Mouse (Mus musculus) monocyte, adult 2 months (primary cell): Measurements from ENCODE around the gene Smug1.

Source experiments
- DNase-seq, 2 experiments: peaks; one replicate each; pipeline ENCODE4 v3.0.0; 2022; ENCODE audit warnings: low spot score in 2 of 2, low read depth in 1 of 2

Gene Smug1

DNA sequence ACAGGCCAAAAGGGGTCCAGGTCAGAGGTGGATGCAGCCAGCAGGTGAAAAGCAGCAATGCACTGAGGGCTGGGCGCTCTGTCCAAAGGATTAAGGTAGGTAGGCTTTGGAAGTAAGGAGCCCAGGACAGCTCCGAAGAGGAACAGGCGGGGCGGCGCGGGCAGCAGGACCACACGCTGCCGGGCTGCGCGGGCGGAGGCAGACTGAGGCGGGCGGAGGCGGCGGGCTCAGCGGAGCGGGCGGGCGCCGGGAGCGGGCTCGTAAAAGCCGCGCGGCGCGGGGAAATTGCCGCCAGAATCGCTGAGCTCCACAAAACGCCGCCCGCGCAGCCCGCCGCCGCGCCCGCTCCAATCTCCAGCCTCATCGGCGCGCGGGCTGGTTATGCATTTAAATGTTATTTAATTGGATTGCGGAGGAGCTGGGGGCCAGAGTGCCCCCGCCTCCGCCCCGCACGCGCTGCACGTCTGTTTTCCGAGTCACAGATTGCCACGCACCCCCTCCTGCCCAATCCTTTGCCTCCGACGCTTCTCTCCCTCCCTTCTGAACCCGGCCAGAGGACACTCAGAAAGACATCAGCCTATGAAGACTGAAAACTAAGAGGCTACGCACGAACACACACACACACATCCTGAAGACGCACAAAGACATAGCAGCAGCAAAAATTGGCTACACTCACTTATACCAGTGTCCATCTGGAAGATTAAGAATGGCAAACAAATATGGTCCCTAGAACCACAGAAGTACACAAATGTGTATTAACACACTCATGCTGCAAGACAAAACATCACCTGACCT is 20.1 kb downstream of the Smug1 start:
- no peak for DNase-seq

DNA sequence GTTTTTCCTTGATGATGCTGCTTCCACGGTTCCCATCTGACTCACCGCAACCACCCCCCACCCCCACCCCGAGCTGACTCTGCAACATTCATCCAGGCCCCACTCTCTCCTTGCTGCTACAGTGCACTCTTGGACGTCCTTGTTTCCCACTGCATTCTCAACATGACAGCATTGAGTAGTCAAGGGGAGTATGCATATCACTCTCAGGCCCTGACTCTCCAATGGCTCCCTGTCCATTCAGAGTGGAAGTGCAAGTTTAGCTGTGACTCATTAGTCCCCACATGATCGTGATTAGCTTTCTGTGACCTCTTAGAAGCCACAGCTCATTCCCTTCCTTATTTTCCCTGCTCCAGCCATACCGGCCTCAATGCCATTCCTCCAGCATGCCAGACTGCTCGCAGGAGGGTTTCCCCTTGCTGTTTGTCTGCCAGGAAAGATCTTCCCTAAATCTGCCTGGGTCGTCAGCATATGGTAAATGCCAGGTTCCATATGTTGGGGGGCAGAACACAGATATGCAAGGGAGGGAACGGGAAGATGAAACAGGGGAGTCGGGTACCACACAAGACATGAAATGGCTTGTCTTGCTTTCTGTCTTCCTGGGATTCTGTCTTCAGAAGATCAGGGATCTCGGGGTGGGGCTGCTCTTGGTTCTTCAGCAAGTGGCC is 21.1 kb downstream of the Smug1 start:
- no peak for DNase-seq

DNA sequence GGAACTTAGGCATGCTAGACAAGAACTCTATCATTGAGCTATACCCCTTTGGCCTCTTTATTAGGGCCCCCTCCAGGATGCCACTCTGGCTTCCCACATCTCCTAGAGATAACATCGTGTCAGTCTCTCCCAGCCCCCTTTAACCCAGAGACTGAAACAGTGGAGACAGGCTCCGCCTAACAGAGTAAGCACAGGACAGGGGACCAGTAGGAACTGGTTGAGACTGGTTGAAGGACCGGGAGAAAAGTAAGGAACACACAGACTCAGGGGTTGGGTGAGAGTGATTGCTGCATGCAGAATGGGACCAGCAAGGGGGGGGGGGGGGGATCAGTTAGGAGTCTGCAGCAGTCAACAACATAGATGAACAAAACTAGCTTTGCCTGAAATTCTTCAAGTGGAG is 22.7 kb downstream of the Smug1 start:
- DNase-seq: no peak

DNA sequence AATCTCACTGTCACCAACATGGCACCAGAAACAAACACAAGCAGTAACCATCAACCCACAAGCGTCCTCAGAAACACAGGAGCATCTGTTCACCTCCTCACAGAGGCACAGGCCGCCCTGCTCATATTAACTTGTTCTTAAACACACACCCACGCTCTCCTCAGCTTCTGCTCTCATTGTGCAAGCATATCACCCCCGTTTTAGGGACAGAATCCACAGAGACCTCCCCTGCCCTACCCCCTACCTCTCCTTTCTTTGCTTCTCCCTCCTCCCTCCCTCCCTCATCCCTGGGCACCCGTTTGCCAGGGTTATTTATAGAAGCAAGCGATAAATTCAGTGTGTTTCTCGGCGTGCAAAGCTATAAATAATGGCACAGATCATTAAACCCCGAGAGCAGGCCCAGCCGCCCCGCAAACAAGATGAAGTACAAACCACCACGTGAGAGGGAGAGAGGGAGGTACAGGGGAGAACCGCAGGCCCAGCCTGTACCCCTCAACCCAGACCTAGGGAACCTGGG is 31.4 kb downstream of the Smug1 start:
- DNase-seq: no peak

DNA sequence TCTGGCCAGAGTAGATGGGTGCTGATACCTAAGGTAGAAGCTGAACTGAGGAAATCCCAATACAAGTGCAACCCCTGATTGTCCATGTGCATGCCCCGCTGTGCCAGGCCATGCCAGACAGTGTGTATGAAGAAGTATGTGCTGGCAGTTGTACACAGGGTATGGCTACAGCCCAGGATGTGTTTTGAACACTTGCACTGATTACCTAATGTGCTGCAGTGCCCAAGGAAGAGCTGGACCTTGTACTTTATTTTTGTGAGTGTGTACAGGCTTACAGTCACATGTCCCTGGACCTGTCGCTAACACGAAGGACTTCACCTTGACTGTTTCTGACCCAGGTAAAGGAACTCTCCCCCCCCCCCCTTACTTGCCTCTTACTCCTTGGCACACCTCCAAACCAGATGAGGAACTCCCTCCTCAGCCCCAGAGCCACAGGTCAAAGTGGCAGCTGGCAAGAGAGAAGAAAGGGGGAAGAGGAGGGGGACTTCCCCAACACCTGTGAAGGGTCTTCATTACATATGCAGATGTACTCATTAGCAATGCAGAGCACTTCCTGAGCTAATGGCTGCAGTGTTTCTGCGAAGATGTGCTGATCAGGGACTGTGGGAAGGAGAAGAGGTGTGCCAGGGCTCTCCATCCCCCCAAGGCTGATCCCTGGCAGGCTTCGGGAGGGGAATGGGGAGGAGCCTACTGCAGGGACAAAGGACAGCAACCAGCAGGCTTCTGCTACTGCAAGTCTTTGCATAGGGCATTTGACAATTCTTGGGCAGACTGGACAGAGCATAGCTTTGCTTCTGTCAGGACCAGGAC is 32.4 kb downstream of the Smug1 start:
- DNase-seq: no peak

DNA sequence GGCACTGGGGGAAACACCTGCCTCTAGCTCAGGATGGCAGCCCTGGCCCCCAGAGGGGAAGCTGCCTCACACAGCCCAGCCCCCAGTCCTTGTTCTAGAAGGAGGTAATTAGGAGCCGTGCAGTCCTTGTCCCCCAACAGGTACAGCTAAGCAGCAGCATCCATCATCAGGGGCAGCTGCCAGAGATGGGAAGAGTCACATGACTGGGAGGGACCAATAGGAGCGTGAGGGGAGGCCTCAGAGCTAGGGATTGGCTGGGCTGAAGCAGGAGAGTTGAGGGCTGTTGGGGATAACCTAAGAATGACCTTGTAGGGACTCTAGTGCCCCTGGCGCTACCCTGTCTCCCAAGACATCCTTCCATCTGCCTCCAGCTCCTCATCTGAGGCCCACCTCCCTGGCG is 33.1 kb downstream of the Smug1 start:
- no peak for DNase-seq

DNA sequence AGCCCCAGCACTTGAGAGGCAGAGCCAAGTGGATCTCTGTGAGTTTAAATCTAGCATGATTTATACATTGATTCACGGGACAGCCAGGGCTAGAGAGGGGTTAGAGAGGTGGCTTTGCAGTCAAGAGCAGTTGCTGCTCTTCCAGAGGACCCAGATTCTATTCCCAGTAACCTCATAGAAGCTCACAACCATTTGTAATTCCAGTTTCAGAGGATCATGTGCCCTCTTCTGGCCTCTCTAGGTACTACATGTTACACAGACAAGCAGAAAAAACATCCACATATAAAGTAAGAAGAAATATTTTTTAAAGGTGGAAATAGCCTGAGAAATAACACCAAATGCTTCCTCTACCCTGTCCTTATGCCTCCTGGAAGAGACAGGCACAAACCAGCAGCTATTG is 36.2 kb downstream of the Smug1 start:
- no peak for DNase-seq

DNA sequence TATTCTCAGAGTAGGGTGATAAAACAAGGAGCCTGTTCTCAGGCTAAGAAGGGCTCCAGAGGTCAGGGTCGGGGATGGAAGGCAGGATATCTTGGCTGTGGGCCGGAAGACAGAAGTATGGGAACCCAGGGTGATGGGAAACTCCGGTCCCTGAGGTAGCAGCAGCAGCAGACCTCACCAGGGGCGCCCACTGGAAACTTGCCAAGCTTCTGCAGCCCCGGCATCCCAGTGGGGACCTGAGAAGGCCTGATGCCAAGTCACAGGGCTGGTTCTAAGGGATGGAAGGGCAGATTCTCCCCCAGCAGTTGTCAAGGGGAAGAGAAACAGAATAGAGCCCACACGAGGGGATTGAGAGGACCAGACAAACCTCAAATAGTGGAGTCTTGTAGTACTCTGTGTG is 37.6 kb downstream of the Smug1 start:
- no peak for DNase-seq

DNA sequence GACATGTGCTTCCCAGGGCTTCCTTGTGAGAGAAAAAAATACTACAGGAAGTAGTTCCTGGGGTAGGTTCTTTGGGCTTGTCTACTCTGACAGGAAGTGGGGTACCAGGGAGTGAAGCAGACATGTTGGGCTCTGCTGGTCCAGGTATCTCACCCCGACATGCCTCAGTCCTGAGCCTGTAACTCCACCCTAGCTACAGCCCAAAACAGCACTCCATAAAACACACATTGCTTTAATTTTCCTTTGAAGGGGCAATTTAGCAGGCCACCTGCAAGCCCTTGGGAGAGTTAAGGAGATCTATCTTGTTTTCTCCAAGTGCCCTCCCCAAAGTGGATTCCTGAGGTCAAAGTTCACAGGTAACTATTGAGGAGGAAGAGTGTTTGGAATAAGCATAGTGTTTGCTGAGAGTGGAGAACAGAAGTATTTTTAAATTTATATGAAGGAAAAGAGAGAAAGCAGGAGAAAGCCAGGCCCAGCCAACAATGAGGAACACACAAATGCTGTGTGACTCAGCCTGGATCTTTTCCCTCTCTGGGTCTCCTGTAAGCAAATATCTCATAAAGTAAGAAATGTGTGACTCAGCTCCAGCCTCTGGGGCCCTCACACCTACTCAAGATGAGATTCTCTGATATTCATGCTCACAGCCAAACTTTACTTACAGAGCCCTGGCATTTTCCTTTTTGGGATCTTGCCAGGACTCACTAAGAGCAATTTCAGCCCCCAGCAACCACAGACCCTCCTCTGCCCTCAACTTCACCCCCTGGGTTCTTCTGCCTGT is 38.6 kb downstream of the Smug1 start:
- no peak for DNase-seq

DNA sequence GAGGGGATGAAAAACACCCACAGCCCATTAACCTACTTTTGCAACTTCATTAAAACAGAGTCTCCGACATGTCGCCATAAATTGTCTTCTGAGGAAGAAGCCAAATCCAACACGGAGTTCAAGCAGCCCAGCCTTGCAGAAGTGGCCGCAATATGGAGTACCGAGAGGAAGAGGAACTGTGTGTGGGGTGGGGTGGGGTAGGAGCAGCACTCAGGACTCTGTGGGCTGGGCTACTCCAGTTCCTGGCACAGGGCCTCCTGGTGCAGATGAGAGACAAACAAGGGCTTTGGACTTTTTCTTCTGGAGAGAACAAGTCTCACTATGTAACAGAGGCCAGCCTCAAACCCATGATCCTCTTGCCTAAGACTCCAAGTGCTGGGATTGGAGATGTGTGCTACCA is 40.9 kb downstream of the Smug1 start:
- no peak for DNase-seq

DNA sequence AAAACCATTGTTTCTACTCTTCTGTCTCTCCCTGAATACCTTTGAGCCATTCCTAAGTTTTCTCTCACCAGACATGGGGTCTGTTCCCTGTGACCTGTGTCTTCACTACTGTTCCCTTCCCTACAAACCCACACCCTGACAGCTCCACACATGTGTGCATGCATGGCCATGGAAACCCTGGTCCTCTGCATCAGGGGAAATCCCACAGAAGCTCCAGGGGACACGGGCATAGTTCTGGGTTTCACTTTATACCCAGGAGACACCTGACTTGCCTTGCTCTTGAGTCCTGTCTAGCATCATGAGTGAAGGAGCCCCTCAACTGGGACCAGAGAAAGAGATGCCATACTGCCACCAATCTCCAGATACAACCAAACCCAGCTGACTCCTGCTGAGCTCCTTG is 42.6 kb downstream of the Smug1 start:
- no peak for DNase-seq

DNA sequence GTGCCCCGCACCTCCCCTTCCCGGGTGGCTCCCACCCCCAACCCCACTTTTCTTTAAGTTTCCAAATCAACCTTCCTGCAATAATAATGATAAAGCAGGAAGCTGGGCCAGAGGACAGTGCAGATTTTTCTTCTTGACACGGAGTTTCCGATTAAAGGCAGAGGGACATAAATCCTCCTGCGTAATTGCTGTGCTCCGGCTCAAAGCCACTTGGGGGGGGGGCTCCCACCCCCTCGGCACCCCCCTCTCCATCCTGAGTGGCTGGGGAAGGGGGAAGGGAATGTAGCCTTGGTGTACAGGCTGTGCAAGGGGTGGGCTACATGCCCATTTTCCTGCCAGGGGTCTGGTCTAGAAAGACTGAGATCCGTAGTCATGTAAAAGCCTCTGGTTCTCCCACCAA is 43.5 kb downstream of the Smug1 start:
- DNase-seq: no peak

DNA sequence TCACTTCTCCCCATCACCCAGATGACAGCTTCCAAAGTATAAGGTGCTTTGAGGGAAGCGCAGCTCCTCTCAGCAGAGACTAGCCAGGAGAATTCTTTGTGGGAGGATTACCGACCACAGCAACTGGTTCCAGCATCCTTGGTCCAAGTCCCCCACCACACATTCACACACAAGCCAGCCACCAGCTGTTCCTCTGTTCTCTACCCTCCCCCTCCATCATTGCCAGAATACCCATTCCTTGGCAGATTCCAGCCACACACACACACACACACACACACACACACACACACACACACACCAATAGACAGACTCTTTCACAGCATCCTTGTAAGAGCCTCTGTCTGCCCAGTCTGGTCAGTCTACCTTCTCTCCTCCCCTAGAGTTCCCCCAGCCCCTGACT is 44.5 kb downstream of the Smug1 start:
- DNase-seq: no peak

DNA sequence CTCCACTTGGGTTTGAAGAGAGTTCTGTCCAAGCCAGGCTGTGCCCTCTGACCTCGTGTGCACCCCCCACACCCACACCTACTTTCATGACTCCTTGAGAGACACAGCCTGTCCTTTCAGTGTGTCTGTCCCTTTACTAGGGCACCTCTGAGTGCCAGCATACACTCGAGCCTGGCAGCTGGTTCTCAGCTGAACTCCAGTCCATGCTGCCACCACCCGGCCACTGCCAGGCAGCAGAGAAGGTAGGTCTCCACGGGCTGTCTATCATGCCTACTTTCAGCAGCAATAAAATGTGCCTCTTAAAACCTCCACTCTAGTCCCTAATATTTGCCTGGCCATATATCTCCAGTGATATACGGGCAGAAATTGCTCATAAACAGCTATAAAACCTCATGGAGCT is 45.5 kb downstream of the Smug1 start:
- DNase-seq: no peak

DNA sequence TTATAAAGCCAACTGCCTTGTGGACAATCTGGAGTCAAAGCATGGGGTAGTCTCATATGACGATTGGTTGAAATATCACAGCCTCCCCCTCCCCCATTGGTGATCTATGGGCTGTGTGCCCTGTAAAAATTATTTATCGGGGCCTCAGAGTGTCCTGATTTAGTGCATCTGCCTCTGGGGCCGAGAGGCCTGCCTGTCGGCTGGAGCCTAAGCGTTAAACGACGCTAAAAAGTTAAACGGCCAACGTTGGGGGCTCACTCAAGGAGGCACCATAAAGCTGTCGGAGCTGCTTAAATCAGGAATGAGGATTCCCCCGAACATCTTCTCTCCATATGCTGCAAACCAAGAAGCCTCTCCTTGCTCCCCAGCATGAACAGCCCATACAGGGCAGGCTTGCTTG is 46.3 kb downstream of the Smug1 start:
- no peak for DNase-seq

DNA sequence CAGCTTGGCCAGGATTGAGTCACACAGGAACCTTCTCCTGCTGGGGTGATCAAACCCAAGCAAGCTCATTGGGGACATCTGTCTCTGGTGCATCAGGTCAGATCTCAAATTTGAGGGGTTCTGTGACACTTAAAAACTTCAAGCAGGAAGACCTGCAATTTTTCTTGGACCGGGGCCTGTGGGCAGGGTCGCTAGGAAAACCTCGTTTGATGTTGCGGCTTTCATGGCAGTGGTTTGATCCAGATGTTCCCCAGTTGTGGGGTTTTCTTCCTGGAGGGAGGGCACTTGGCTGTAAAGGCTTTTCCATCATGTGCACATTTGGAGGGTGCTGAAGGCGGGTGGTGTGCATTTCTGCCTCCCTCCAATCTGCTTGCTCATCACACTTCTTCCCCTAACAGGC is 51.2 kb downstream of the Smug1 start:
- no peak for DNase-seq

DNA sequence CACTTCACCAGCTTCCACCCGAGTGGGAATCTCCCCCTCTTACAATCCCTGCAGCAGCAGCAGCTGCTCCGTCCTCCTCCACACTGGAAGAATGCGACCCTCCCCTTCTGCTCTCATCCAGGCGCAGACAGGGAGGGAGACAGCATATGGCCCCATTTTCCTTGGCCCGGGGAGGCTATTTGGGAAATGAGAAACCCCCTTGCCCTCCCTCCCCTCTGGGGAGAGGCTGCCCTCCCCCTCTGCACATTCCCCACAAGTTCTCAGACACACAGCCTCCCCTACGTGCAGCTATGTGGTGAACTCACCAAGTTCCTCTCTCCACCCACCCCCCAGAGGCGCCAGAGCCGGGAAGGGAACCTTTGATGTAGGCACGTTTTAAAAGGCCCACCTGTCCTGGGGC is 51.6 kb downstream of the Smug1 start:
- DNase-seq: no peak

DNA sequence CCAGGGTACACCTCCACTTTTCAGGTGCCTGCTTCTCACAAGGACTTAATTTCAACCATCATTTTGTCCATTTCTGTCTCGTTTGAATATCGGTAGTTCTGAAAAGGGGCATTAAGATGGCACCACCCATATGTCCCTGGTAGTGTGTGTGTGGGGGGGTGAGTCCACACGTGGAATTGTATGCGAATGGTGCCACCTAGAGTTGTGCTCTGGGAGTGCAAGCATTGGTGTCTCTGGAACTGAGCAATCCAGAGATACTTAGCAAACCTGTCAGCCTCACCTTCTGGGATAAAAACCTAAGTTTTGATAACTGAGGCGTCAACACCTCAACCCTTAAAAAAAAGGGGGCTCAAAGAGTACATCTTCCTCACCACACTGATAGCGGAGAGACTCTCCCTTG is 53.8 kb downstream of the Smug1 start:
- DNase-seq: no peak

DNA sequence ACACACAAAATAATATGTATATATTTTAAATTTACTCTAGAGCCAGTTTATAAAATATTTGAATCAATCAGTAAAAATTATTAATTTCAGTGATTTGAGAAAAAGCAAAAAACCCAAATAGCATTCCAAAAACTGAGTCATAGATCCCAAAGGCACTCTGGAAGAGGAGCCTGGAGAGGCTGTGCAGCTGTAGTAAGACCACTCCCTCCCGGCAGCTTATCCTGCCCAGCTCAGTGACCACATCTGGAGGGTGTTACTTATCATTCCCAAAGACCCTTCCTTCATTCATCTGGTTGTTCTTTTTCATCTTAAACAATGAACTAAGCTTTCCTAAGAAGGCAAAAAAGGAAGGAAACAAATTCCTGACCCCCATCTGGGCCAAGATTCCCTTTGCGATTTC is 54.6 kb downstream of the Smug1 start:
- DNase-seq: no peak

DNA sequence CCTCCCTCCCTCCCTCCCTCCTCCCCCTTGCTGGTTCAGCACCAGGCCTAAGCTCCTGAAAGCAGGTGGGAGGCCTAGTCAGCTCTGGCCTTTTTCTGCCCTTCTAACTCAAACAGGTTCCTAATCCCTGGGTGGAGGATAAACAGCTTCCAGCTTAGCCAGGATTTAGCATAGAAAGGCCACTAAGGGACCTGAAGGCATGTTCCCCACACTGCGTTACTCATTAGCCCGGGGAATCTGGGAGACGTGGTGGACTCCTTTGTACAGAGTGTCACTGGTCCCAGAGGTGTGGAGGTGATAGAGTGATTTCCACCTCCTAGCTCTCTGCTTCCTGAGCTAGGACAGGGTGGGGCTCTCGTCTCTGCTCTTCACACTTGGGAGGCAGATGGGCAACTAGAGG is 57.0 kb downstream of the Smug1 start:
- no peak for DNase-seq

DNA sequence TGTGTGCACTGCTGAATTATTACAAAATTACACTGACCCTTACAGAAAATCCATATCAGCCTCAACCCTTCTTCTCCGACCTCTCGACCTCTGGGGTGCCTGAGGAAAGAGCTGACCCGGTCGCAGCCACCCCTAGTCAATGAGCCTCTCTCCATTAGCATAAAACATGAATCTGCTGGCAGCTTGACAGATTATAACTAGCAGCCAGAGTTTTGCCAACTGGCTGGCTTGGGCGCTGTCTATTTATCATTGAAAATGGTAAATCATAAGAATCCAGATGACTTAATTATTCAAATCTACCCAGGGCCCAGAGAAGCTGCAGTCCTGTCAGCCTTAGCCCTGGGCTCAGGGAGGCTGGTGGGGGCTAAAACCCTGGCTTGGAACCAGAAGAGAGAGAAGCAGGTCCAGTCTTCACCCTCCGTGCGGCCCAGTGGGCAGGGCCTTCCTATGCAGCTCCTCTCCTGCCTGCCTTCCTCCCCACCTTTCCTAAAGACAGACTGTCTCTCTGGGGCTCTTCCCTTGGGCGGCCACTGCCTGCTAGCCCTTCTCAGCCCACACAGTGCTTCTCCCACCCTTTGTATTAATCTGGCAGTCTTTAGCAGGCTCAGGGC is 58.7 kb downstream of the Smug1 start:
- DNase-seq: no peak
